Mouse (Mus musculus) hindbrain, embryonic 11.5 days (tissue): ENCODE measurements around the gene Acly. TPM values are rescaled to one million over a fixed set of nuclear protein-coding genes. Genes with fewer than 3 reads are reported as not detected.

Experiments
- ATAC-seq: fragments of 200-750 bp; cut with Nextera tagmentation; 2 replicates; pipeline ENCODE4 v1.8.0; 2017; ENCODE audit warnings: mild to moderate bottlenecking, moderate TSS enrichment, moderate library complexity; ENCODE audit not compliant: low FRiP score
- DNase-seq: peaks from one replicate; pipeline ENCODE4 v3.0.0-alpha.2; 2015; ENCODE audit warnings: low spot score
- H3K27ac ChIP-seq: fragments of 300-500 bp; sonication (generic); 2 replicates; pipeline ENCODE4 v1.5.1; 2014; ENCODE audit warnings: mild to moderate bottlenecking, low read depth, low read length
- H3K27me3 ChIP-seq: fragments of 300-500 bp; sonication (generic); 2 replicates; pipeline ENCODE4 v1.6.1; 2014; ENCODE audit warnings: mild to moderate bottlenecking, low read length, moderate library complexity, mixed read lengths; ENCODE audit not compliant: control insufficient read depth, insufficient read depth
- H3K36me3 ChIP-seq: fragments of 300-500 bp; sonication (generic); 2 replicates; pipeline ENCODE4 v1.6.1; 2014; ENCODE audit warnings: mild to moderate bottlenecking, low read length, moderate library complexity, mixed read lengths; ENCODE audit not compliant: control insufficient read depth, insufficient read depth
- H3K4me1 ChIP-seq: fragments of 300-500 bp; sonication (generic); replicated peaks from 2 replicates; pipeline ENCODE4 v1.6.1; 2014; ENCODE audit warnings: low read length, mixed read lengths; ENCODE audit not compliant: control insufficient read depth, insufficient read depth
- H3K4me2 ChIP-seq: fragments of 300-500 bp; sonication (generic); replicated peaks from 2 replicates; pipeline ENCODE4 v1.6.1; 2014; ENCODE audit warnings: mild to moderate bottlenecking, low read depth, low read length
- H3K4me3 ChIP-seq: fragments of 300-500 bp; sonication (generic); 2 replicates; pipeline ENCODE4 v1.5.1; 2014; ENCODE audit warnings: low read depth, low read length
- H3K9ac ChIP-seq: fragments of 300-500 bp; sonication (generic); 2 replicates; pipeline ENCODE4 v1.6.1; 2014; ENCODE audit warnings: low read depth, low read length
- H3K9me3 ChIP-seq: fragments of 300-500 bp; sonication (generic); 2 replicates; pipeline ENCODE4 v1.6.1; 2016; ENCODE audit warnings: low read length; ENCODE audit not compliant: control insufficient read depth
- WGBS: fragments of 180-500 bp; shearing (Covaris S2); extraction: QIAGEN DNeasy Blood & Tissue Kit; methylation state at CpG from one replicate; pipeline ENCODE4 v1.1.7; 2014; 5-methylcytosine and 5-hydroxymethylcytosine counted together
- polyA plus RNA-seq: library from polyadenylated mRNA; unstranded; fragments of >200 nt; fragmentation: Nextera tagmentation; extraction: Ambion mirVana; gene quantifications from 2 replicates; pipeline ENCODE4 v1.2.1, GENCODE M21; 2014

Acly gene
- polyA plus RNA-seq, 1 experiment from 2014 or later: 259 TPM

DNA sequence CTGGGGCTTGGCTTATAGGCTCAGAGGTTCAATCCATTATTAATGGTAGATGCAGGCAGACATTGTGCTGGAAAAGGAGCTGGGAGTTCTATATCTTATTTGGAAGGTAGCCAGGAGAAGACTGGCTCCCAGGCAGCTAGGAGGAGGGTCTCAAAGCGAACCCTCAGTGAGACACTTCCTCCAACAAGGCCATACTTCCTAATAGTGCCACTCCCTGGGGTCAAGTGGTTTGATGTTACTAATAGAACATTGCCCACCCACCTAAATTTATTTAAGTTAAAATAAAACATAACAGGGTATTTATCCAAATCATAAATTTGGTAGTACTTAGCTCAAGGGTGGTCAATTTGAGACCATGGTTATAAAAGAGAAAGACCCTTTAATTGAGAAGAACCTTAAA is 62.0 kb downstream of the Acly start:
- no peak overlapping the region for H3K4me3 ChIP-seq
- no peaks in the 10 kb centered on the region for H3K9me3 ChIP-seq
- no peaks in the 10 kb centered on the region for H3K27me3 ChIP-seq
- ATAC-seq (no peak), DNase-seq (no peak)
- H3K9ac ChIP-seq: no peak overlapping the region
- H3K27ac ChIP-seq: no peak overlapping the region
- H3K4me1 ChIP-seq: peaks cover under 1% of the 10 kb centered on the region
- no peaks in the 10 kb centered on the region for H3K36me3 ChIP-seq
- WGBS: 89% methylated on average over 1 of the region's 1 CpGs
- H3K4me2 ChIP-seq: no peak overlapping the region

DNA sequence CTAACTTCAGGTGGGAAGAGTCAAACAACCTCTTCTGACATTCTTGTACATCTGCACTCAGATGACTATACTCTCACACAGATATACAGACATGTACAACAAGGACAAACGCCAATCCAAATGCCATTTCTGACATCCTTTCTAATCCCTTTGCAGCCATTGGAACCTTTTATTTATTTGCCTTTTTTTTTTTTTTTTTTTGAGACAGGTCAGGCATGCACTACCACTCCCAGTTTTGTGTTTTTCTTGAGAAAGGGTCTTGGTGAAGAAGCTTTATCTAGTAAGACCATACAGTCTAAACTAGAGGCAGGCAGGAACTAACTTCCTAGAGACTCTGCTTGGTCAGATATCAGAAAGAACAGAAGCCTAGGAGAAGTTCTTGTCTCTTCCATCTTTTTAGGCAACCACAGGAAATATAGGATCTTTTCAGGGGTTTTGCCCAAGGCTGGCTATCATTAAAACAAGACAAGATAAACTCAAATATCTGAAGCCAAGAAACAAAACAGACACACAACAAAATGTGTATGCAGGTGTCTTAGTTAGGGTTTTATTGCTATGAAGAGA is 62.5 kb downstream of the Acly start:
- Histone ChIP-seq H3K27ac (no peak overlapping the region), H3K36me3 (no peaks in the 10 kb centered on the region), H3K27me3 (no peaks in the 10 kb centered on the region), H3K4me1 (no peaks in the 10 kb centered on the region), H3K9ac (no peak overlapping the region), H3K9me3 (no peaks in the 10 kb centered on the region), H3K4me2 (no peak overlapping the region), H3K4me3 (no peak overlapping the region)
- WGBS: 97% methylated on average over 1 of the region's 1 CpGs
- DNase-seq (no peak), ATAC-seq (no peak)

DNA sequence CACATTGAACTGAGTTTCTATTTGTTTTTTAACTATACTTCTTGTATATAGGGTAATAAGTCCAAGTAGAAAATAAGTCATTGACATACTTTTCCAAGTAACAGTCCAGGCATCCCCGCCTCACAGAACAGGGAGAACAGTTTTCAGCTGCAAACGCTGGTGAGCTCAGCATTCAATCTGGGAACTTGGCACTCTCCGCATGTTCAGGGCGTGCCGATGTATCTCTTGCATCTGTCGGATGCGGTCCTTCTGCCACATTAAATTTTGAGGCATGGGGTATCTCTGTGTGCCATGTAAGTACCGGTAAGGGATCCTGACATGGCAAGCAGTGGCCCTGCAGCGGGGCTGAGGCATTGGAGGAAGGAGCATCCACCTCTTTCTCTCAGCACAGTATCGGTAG is 65.1 kb downstream of the Acly start:
- 91% methylated on average over 10 of the region's 10 CpGs for WGBS
- no peaks in the 10 kb centered on the region for H3K9me3 ChIP-seq
- no peaks in the 10 kb centered on the region for H3K36me3 ChIP-seq
- no peak for ATAC-seq
- H3K4me2 ChIP-seq: no peak overlapping the region
- no peak for DNase-seq
- no peaks in the 10 kb centered on the region for H3K27me3 ChIP-seq
- H3K4me3 ChIP-seq: no peak overlapping the region
- no peaks in the 10 kb centered on the region for H3K4me1 ChIP-seq
- H3K9ac ChIP-seq: no peak overlapping the region
- H3K27ac ChIP-seq: no peak overlapping the region

DNA sequence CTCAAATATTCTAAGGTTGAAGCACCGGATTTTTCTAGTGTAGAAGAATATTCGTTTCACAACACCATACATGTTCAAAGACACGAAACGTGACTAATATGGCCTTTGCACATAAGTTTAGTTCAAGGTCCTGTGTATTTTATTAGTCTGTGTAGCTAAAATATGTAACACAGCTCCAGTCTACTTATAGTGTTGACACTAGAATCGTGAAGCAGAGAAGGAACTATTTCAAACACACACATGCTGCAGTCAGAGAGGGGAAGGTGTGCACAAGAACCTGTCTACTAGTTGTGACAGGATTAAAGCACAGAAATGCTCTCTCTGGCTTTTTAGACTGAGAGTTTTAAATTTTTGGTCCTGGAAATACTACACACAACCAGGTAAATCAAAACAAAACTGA is 70.1 kb downstream of the Acly start:
- 93% methylated on average over 5 of the region's 5 CpGs for WGBS
- H3K9me3 ChIP-seq: no peaks in the 10 kb centered on the region
- H3K4me2 ChIP-seq: no peak overlapping the region
- no peaks in the 10 kb centered on the region for H3K27me3 ChIP-seq
- no peak for DNase-seq
- no peaks in the 10 kb centered on the region for H3K4me1 ChIP-seq
- H3K36me3 ChIP-seq: no peaks in the 10 kb centered on the region
- H3K9ac ChIP-seq: no peak overlapping the region
- H3K4me3 ChIP-seq: no peak overlapping the region
- H3K27ac ChIP-seq: no peak overlapping the region
- no peak for ATAC-seq

DNA sequence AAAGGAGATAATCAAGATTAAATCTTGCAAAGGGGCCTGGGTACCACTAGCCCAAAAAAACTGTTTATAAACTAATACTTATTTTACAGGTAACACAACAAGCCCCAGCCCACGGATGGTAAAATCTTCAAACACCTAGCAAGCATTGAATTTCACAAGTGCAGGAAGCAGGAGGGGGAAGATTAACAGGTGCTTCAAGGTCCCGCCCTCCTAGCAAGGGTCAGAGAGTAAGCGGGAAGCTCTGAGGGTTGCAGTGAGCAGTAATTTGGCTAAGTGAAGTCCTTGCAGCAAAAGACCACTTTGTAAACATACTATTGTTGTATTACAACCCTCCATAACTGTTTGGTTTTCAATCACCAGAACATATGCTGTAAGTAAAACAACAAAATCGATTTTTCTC is 70.6 kb downstream of the Acly start:
- no peaks in the 10 kb centered on the region for H3K9me3 ChIP-seq
- no peak for DNase-seq
- no peaks in the 10 kb centered on the region for H3K27me3 ChIP-seq
- no peaks in the 10 kb centered on the region for H3K4me1 ChIP-seq
- no peak overlapping the region for H3K9ac ChIP-seq
- no peaks in the 10 kb centered on the region for H3K36me3 ChIP-seq
- no peak overlapping the region for H3K4me3 ChIP-seq
- H3K4me2 ChIP-seq: no peak overlapping the region
- no peak overlapping the region for H3K27ac ChIP-seq
- WGBS: 79% methylated on average over 4 of the region's 4 CpGs
- no peak for ATAC-seq

DNA sequence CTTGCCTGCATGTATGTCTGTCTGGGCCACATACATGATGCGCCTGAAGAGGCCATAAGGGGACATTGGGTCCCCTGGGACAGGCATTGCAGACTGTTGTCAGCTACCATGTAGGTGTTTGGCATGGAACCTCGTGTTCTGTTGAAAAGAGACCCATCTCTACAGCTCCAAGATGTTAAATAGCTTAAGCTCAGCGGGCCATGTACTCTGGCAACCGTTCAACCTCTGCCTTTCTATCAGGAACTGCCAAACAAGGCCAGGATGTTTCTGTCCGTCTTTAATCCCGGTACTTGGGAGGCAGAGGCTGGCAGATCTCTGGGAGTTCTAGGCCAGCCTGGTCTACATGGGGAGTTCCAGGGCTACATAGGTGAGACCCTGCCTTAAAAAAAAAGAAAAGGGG is 85.2 kb downstream of the Acly start:
- DNase-seq (no peak), ATAC-seq (no peak)
- no peak overlapping the region for H3K4me2 ChIP-seq
- no peak overlapping the region for H3K4me3 ChIP-seq
- H3K4me1 ChIP-seq: 0 out of 2 replicates have a peak, but pooled peaks cover 2% of the 10 kb centered on the region
- H3K9me3 ChIP-seq: no peaks in the 10 kb centered on the region
- no peaks in the 10 kb centered on the region for H3K36me3 ChIP-seq
- H3K9ac ChIP-seq: no peak overlapping the region
- 87% methylated on average over 6 of the region's 6 CpGs for WGBS
- H3K27ac ChIP-seq: no peak overlapping the region
- no peaks in the 10 kb centered on the region for H3K27me3 ChIP-seq

DNA sequence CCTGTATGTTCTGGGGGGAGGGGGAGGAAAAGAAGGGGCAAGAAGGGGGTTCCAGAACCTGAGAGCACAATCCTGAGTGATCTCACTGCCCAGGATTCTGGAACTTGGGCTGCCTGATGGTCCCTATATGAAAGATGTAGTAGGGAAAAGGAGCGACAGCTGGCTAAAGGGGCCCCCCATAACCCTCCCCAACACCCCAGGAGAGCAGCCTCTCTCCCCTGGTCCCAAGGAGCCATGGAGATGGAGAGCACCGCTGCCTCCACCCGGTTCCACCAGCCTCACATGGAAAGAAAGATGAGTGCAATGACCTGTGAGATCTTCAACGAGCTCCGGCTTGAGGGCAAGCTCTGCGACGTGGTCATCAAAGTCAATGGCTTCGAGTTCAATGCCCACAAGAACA is 86.0 kb downstream of the Acly start, which contains the start of the genes Nt5c3b and Klhl10:
TSS of gene Nt5c3b (minus strand) at position 12 of the 400 bp plus-strand sequence.
TSS of gene Klhl10 (plus strand) at position 121 of the 400 bp plus-strand sequence.
- peak within 1 kb of the TSS; percentile 39; the same call in 1 of the 2 replicates for H3K27ac ChIP-seq
- peak within 1 kb of the TSS; percentile 94 for H3K4me2 ChIP-seq
- no peak for ATAC-seq
- H3K27me3 ChIP-seq: no peaks in the 10 kb centered on the region
- H3K4me1 ChIP-seq: 0 out of 2 replicates have a peak, but pooled peaks cover 2% of the 10 kb centered on the region
- H3K9me3 ChIP-seq: no peaks in the 10 kb centered on the region
- 86% methylated on average over 8 of the region's 8 CpGs for WGBS
- peak within 1 kb of the TSS; percentile 78 for H3K4me3 ChIP-seq
- no peaks in the 10 kb centered on the region for H3K36me3 ChIP-seq
- H3K9ac ChIP-seq: peak within 1 kb of the TSS; percentile 94
- DNase-seq: no peak

DNA sequence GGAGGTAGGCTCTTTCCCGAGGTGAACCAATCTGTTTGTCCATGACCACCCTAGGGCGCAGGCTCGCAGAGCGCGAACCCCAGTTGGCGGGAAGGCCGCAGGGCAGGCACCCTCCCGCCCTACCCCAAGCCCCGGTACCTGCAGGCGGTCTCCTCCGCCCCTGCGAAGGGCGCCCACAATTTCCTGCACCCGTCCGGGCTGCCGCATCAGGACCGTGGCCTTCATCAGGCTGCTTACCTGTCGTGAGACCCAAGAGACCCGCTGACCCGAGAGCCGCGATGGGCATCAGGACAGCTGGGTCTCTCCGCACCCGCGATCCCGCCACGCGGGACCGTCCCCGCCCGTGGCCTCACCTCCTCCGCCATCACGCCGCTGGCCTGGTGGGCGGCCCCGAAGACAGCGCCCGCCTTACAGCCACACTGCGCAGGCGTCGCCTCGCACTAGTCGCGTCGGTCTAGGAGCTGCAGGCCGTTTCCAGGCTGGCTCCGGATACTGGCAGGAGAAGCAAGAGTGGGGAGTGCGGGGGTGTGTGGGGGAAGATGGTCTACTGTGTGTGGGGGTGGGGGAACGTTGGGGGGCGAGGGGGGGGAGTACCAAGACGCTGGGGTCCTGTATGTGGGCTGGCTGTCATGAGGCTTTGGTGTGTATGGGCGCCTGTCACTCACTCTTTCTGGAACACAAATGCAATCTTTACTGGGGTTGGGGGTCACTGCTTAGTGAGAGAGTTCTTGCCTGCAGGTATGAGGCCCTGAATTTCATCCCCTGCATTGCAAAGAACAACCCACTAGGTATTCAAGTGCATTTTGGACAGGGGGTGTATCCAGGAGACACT is 86.9 kb downstream of the Acly start:
- Histone ChIP-seq H3K4me3 (peak overlapping the region; percentile 78), H3K9me3 (no peaks in the 10 kb centered on the region), H3K4me1 (0 out of 2 replicates have a peak, but pooled peaks cover 2% of the 10 kb centered on the region), H3K4me2 (peak overlapping the region; percentile 94), H3K27me3 (no peaks in the 10 kb centered on the region), H3K27ac (peak overlapping the region; percentile 39; the same call in 1 of the 2 replicates), H3K36me3 (no peaks in the 10 kb centered on the region), H3K9ac (peak overlapping the region; percentile 94)
- 2% methylated on average over 52 of the region's 52 CpGs for WGBS
- ATAC-seq (peak; percentile 86), DNase-seq (peak; percentile 86)
